Mouse (Mus musculus) erythroblast, adult 5-6 weeks (primary cell): ENCODE measurements around the gene Ptpn14. TPM values are rescaled to one million over a fixed set of nuclear protein-coding genes. Genes with fewer than 3 reads are reported as not detected.
A peak's percentile ranks its signal among the peaks of the same experiment; 100 is the strongest.
"Not testable (repeated sequence)": the region's sequence is repeated elsewhere in the genome, so short reads cannot be mapped to it uniquely, and the experiment has no call there.

Experiments
- ATAC-seq: replicated peaks from 2 replicates; pipeline ENCODE4 v1.8.0; 2016; ENCODE audit warnings: moderate number of reproducible peaks, mild to moderate bottlenecking, moderate TSS enrichment, inconsistent platforms; ENCODE audit not compliant: poor library complexity, low FRiP score, severe bottlenecking
- total RNA-seq, 2 experiments: library from RNA; stranded (forward) in 1 of 2; stranded (reverse) in 1 of 2; fragments of 150-400 nt in 1 of 2; fragments of 200-764, 138-1000 nt in 1 of 2; gene quantifications; 2 replicates each; pipeline versions ENCODE4 v1.2.3 to v1.2.4; 2015 to 2017; ENCODE audit warnings: low replicate concordance in 2 of 2

The Ptpn14 gene
- total RNA-seq (2015; ENCODE audit: low replicate concordance) (0.84 and 1.5 TPM in 2 replicates), total RNA-seq (2017; ENCODE audit: low replicate concordance) (0.56 and 1.3 TPM in 2 replicates)

DNA sequence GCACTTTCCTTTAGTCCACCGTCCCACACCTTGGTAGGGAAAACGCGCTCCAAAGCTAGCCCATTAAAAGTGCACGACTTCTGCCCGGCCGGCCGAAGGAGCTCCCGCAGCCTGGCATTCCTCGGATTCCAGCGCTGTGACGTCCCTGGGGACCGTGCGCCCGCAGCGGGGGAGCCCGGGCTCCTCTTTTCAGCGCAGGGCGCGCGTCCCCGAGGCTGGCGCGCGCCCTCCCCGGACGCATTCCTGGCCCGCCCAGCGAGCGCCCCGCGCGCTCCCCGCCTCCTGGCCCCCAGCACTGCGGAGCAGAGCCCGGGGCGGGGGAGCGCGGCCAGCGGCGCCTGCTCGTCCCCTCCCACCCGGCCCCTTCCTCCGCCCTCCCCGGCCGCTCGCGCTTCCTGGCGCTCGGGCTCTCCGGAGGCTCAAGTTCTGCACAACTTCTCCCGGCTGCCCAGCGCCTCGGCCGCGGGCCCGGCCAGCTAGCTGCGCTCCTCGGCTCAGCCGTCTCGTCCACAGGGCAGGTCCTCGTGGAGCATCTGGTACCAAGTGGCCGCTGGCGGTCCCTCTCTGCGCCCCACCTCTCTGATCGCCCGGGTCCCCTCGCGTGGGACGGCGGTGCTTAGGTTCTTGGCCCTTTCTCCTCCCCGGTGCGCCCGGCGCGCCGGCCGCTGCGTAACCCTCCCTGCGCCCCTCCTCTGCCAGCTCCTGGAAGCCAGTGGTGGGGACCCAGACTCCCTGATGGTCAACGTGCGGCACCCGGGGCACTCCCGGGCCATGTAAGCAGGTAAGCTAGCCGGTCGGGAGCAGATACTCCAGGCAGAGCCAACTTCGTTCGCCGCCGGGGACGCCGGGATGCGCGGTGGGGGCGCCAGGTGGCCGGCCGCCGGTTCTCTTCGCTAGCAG, at the start of gene Ptpn14:
Ptpn14 (plus strand) TSS at position 385 of the 900 bp plus-strand sequence.
- ATAC-seq = no peak

DNA sequence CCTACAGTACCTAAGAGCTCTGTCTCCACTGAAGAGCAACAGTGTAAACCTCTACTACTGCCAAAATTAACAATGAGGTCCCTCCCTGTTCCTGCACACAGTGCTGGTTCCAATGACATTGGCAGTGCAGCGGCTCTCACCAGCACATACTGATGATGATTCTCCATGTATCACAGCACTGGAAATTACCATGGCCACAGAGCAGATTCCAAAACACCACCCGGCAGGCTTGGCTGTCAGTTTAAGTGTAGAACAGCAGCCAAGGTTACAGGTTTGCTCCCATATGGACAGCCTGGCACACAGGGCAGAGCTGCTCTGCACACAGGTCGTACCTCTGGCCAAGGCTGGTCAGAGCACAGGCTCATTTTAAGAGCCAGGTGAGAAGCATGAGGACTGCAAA, 48.5 kb upstream of the Ptpn14 start:
- no peak for ATAC-seq

DNA sequence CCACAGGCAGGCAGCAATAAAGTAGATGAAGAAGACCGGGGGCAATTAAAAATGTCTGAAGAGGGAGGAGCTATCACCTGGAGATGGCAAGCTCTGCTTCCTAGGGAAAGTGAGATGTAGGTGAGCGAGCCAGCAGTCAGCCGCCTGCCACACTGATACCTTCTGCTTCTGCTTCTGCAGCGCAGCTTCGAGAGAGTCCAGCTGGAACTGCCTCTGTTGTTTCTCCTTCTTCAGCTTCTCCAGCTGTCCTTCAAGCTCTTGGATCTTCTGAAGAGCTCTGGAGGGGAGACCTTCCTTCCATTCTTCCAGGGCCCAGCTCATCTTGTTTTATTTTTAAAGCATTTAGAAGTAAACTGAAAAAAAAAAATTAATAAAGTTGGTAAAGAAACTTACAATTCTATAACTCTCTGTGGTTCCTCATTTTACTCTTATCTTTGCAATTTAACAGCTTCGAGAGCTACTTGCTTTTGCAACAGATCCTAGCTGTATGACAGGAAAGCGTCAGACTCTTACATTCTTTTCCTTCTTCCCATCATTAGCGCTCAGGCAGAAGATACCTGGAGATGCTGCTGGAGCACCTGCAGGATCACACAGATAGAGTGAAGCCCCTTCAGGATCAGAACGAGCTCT, 43.2 kb upstream of the Ptpn14 start:
- ATAC-seq = no peak

GRCm38 (mm10) chr1:189686025-189686424, 42.0 kb upstream of the Ptpn14 start:
- no peak for ATAC-seq

- peak; percentile 98 for ATAC-seq
Measured at GRCm38 (mm10) chr1:189687654-189688387, 40.2 kb upstream of the Ptpn14 start, which contains the start of gene Cenpf. TSS of gene Cenpf (minus strand) at chr1:189688086.

- ATAC-seq = no peak
Measured at GRCm38 (mm10) chr1:189688388-189688750, 39.7 kb upstream of the Ptpn14 start.

- no peak for ATAC-seq
Measured at GRCm38 (mm10) chr1:189689050-189689833, 38.8 kb upstream of the Ptpn14 start.

DNA sequence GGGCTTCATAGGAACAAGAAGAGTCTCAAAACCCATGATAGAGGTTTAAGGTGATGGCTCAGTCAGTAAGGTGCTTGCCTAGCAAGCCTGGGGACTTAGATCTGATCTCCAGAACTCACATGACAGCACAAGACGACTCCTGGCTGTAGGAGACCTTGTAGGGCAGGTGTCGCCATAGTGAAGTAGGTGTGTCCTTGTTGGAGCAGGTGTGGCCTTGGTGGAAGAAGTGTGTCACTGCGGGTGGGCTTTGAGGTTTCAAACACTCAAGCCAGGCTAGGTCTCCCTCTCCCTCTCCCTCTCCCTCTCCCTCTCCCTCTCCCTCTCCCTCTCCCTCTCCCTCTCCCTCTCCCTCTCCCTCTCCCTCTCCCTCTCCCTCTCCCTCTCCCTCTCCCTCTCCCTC, 35.6 kb upstream of the Ptpn14 start:
- not testable (repeated sequence) for ATAC-seq

- ATAC-seq = no peak
Measured at GRCm38 (mm10) chr1:189694391-189694790, 33.7 kb upstream of the Ptpn14 start.

- ATAC-seq = peak; percentile 78
Measured at GRCm38 (mm10) chr1:189695321-189695720, 32.7 kb upstream of the Ptpn14 start.

DNA sequence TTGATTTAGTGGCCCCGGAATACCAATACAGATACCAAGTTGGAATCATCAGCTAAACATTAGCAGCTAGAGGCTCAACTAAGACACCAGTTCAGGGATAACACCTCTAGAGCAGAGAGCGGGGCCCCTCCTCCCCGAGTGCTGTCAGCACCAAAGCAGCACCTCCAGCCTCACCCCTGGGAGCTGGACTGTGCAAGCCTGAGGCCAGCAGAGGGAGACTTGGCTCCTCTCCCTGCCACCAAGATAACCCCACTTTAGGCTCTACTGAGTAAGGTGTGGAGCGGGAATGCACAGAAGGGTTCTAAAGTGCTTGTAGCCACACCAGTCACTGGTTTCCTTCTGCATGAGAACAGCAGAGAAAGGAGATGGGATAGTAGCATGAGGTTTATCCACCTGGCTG, 29.7 kb upstream of the Ptpn14 start:
- ATAC-seq = no peak

DNA sequence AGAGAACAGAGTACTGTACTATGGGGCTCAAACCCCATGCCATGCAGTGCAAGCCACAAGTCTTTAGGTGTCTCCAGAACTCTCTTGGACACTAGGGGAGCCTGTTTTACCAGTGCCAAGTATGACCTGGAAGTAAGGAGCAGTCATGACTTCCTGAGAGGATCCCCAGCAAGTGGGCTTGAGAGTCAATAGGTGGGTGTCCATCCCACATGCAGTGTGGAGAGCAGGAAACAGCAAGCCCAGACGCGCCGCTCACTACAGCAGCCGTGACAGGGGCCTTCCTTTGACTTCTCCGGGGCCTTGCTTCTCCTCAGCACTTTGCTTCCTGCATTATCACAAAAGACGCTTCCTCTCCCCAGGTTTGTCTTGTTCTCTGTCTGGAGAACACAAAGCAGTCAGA, 27.9 kb upstream of the Ptpn14 start:
- ATAC-seq = no peak

GRCm38 (mm10) chr1:189700990-189701389, 27.1 kb upstream of the Ptpn14 start:
- peak; percentile 80 for ATAC-seq

DNA sequence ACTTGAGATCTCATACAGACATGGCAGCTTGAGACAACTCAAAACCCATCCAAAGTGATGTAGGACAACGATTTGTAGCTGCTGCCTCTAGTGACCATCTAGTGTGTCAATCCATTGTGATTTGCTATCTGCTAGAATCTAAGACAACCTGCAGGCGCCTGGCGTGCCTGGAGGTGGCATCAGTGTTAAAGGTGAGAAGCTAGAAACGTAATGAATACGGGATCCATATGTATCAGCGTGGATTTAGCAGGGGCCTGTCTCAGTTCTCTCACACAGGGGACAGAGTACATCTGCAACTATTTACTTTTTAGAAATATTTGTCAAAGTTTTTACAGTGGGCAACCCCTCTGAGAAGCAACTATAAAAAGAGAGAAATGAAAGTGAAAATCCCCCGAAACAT, 24.9 kb upstream of the Ptpn14 start:
- ATAC-seq = no peak

GRCm38 (mm10) chr1:189703591-189703990, 24.5 kb upstream of the Ptpn14 start:
- ATAC-seq = no peak

DNA sequence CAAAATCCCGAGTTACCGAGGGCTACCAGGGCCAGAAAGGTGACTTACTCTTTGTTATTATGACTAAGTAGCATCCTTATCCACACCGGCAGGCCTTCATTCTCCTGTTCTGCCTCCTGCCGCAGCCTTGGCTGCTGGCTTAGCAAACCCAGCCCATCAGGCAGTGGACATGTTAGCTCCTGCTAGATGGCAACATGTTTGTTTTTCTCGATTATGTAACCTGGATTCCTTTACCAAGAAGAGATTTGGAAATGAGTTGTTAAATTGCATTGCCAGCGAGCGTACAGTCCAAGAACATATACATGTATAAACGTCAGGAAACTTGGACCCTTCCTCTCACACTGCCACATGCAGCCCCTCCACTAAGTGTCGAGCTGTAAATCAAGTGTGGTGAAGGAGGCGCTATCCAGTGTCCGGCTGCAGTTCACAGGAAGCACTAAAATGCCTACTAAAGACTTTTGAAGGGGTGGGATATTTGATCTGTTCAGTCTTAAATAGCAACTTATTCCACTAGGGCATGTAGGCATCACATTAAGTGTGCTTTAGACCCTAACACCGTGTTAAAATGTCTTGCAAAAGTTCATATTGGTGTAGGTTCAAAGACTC, 21.9 kb upstream of the Ptpn14 start:
- no peak for ATAC-seq

GRCm38 (mm10) chr1:189707014-189707413, 21.1 kb upstream of the Ptpn14 start:
- ATAC-seq = no peak

- 0 out of 2 replicates have a peak, but pooled peaks have one; percentile 24 for ATAC-seq
Measured at GRCm38 (mm10) chr1:189707419-189707818, 20.6 kb upstream of the Ptpn14 start.

DNA sequence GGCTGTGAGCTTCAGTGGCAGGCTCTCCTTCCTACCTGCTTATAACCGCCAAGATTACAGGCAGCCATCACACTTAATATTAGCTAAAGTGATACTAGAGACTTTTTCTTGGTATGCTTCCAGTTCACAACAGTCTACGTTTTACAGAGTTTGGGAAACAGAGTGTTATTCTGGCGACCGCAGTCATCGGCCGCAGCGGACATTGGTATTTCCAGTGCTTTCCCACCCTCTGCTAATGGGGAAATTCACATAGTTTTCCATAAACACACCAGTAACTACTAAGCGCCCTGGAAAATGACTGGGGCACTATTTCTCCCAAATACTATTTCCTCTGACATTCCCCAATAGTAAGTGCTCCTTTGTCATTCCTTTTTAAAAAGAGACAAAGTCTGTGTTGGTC, 19.1 kb upstream of the Ptpn14 start:
- no peak for ATAC-seq
